Mouse (Mus musculus): ENCODE results near the gene Prpf4b.
"Not testable (repeated sequence)": the region's sequence is repeated elsewhere in the genome, so short reads cannot be mapped to it uniquely, and the experiment has no call there.

The Prpf4b gene

GRCm38 (mm10) chr13:34875166-34875710, at the start of gene Prpf4b:
TSS of gene Prpf4b (plus strand) at chr13:34875302.
- ChIA-PET CTCF (interaction anchor here in 3 of 4 experiments (0.6 to 2.3 kb wide), 7 partner anchors 11 to 1000 kb away, joined by 3 to 10 read pairs (median 5); no protein-coding TSS in a partner anchor), POLR2A (interaction anchor here in 3 of 4 experiments (0.6 to 5.4 kb wide), 62 partner anchors 8 to 1243 kb away, joined by 3 to 42 read pairs (median 4); partner anchors contain the start of genes Tubb2b (in 3 of the 3), Eci3 (in 1 of the 3), Pxdc1 (in 1 of the 3) and Serpinb6a (in 1 of the 3))

DNA sequence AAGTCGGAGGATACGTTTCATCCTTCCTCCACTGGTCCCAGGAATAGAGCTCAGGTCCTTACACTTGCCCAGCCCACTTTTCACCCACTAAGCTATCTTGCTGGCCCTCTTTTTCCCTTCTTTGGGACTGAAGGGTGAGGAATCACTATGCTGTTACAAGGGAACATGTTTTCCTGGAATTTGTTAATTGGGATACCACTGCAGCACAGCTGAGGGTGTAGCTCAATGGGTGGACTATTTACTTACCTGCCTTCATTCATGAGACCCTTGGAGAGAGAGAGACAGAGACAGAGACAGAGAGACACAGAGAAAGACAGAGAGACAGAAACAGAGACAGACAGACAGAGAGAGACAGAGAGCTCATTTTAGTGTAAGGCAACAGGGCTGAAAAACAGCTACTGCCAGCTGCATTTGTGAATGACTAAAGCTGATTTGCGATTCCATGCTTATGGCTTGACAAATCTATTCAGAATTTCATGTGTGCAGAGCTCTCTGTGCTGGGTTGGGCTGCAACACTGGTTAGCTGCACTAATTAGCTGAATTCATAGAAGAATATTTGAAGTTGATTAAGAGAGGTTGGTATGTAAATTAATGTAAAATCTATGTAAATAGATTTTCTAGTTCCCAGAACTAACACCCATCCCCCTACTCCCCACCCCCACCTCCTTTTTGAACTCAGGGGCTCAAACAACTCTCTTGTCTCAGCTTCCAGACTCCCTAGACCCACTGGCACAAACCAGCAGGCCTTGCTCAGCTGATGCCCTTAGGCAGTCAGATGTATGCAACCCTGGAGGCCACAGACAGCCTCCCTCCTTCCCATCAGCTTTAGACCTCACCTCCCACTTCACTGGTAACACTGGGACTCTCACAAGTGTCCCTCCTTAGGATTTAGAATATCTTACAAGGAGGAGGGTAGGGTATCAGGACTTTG, 48.1 kb upstream of the Prpf4b start:
- POLR2A ChIA-PET: interaction anchor here in 3 of 4 experiments (0.6 to 1.6 kb wide), 9 partner anchors 12 to 869 kb away, joined by 3 to 6 read pairs (median 4); partner anchors contain the start of genes Prpf4b (in 1 of the 3) and Tubb2b (in 1 of the 3)
- CTCF ChIA-PET: interaction anchor here in 2 of 4 experiments (0.6 to 1.1 kb wide), 2 partner anchors 38 to 558 kb away, joined by 3 to 7 read pairs; no protein-coding TSS in a partner anchor

- ChIA-PET POLR2A (interaction anchor here in 2 of 4 experiments (1.0 to 1.6 kb wide), 5 partner anchors 11 to 166 kb away, joined by 3 to 6 read pairs (median 4); partner anchors contain the start of gene Prpf4b (in 1 of the 2)), CTCF (interaction anchor here in 1 of 4 experiments (1.1 kb wide), 1 partner anchor 36 kb away, joined by 3 read pairs; no protein-coding TSS in a partner anchor)
Measured at GRCm38 (mm10) chr13:34827988-34828882, 46.9 kb upstream of the Prpf4b start.

GRCm38 (mm10) chr13:34842851-34843250, 32.3 kb upstream of the Prpf4b start:
- POLR2A ChIA-PET: interaction anchor here in 1 of 4 experiments (0.5 kb wide), 1 partner anchor 714 kb away, joined by 3 read pairs; no protein-coding TSS in a partner anchor
- CTCF ChIA-PET: interaction anchor here in 1 of 4 experiments (0.6 kb wide), 1 partner anchor 49 kb away, joined by 4 read pairs; no protein-coding TSS in a partner anchor

- ChIA-PET CTCF (interaction anchor here in 2 of 4 experiments (0.6 to 1.1 kb wide), 4 partner anchors 14 to 108 kb away, joined by 3 to 4 read pairs (median 3); no protein-coding TSS in a partner anchor), POLR2A (interaction anchor here in 3 of 4 experiments (0.5 to 2.1 kb wide), 8 partner anchors 9 to 113 kb away, joined by 3 to 11 read pairs (median 4); partner anchors contain the start of genes Prpf4b (in 2 of the 3) and Eci3 (in 1 of the 3))
Measured at GRCm38 (mm10) chr13:34850759-34851158, 24.3 kb upstream of the Prpf4b start.

GRCm38 (mm10) chr13:34851191-34851784, 23.8 kb upstream of the Prpf4b start:
- POLR2A ChIA-PET: interaction anchor here in 3 of 4 experiments (0.5 to 2.1 kb wide), 8 partner anchors 10 to 242 kb away, joined by 3 to 11 read pairs (median 4); partner anchors contain the start of genes Prpf4b (in 2 of the 3) and Eci3 (in 1 of the 3)
- CTCF ChIA-PET: interaction anchor here in 2 of 4 experiments (0.6 to 1.1 kb wide), 4 partner anchors 13 to 109 kb away, joined by 3 to 4 read pairs (median 3); no protein-coding TSS in a partner anchor

- POLR2A ChIA-PET: interaction anchor here in 1 of 4 experiments (0.6 to 1.2 kb wide), 2 partner anchors 20 to 119 kb away, joined by 3 read pairs; no protein-coding TSS in a partner anchor
- CTCF ChIA-PET: interaction anchor here in 3 of 4 experiments (0.6 to 1.2 kb wide), 9 partner anchors 17 to 546 kb away, joined by 3 to 7 read pairs (median 3); partner anchors contain the start of gene Prpf4b (in 1 of the 3)
Measured at GRCm38 (mm10) chr13:34857526-34857925, 17.6 kb upstream of the Prpf4b start.

DNA sequence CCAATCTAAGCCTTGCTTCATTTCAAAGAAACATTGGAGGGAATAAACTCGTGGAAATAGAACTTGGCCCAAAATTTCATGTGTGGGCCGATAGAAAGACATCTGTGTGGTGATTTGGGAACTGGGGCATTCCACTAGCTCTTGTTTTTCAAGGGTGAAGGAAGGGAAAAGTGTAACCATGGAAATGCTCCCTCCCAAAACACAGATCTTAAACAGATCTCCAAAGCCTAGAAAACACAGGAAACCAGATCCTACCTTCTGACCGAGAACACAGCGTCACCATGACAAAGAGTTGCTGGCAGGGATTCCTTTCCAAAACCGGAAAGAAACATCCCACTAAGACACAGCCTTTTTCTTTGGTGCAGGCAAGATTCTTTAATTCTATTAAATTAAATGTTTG, 15.7 kb upstream of the Prpf4b start:
- ChIA-PET POLR2A (interaction anchor here in 1 of 4 experiments (1.2 kb wide), 1 partner anchor 15 kb away, joined by 4 read pairs; no protein-coding TSS in a partner anchor), CTCF (interaction anchor here in 1 of 4 experiments (0.5 kb wide), 1 partner anchor 175 kb away, joined by 3 read pairs; no protein-coding TSS in a partner anchor)

DNA sequence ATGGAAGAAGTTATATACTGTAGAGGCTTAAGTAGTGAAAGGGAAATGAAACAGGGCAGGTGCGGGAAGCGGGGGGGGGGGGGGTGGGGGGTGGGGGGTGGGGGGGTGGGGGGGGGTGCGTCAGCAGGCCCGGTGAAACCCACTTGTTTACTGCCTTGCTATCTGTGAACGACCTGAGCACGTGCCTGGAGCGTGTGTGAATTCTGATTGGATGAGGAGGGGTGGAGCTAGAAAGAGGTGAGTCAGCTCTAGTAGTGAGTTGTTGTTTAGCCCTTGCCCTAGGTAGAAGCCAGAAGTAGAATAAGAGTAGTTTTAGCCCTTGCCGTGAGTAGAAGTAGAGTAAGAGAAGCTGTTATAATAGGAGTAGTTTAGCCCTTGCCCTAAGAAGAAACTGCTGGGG, 13.9 kb upstream of the Prpf4b start:
- POLR2A ChIA-PET: interaction anchor here in 3 of 4 experiments (0.8 to 4.3 kb wide), 5 partner anchors 13 to 133 kb away, joined by 3 to 23 read pairs (median 4); partner anchors contain the start of gene Prpf4b (in 2 of the 3)
- CTCF ChIA-PET: not testable (repeated sequence)

- ChIA-PET POLR2A (interaction anchor here in 3 of 4 experiments (0.8 to 4.3 kb wide), 8 partner anchors 10 to 677 kb away, joined by 3 to 23 read pairs (median 5); partner anchors contain the start of genes Prpf4b (in 3 of the 3) and Pxdc1 (in 1 of the 3)), CTCF (interaction anchor here (0.5 to 1.5 kb wide), 36 partner anchors 10 to 1303 kb away, joined by 3 to 13 read pairs (median 4); partner anchors contain the start of genes Prpf4b (in 1 of the 4) and Pxdc1 (in 1 of the 4))
Measured at GRCm38 (mm10) chr13:34864420-34865169, 10.5 kb upstream of the Prpf4b start.

GRCm38 (mm10) chr13:34873801-34874681, 1.1 kb upstream of the Prpf4b start:
- ChIA-PET CTCF (interaction anchor here (0.6 to 2.3 kb wide), 16 partner anchors 9 to 1220 kb away, joined by 3 to 12 read pairs (median 6); no protein-coding TSS in a partner anchor), POLR2A (interaction anchor here (0.5 to 5.4 kb wide), 77 partner anchors 9 to 1244 kb away, joined by 3 to 42 read pairs (median 4); partner anchors contain the start of genes Tubb2b (in 2 of the 4), Psmg4 (in 1 of the 4), Pxdc1 (in 1 of the 4) and Serpinb6a (in 1 of the 4))

GRCm38 (mm10) chr13:34874736-34875135, 366 bp upstream of the Prpf4b start:
- ChIA-PET CTCF (interaction anchor here (0.6 to 2.3 kb wide), 9 partner anchors 10 to 1000 kb away, joined by 3 to 10 read pairs (median 5); no protein-coding TSS in a partner anchor), POLR2A (interaction anchor here in 3 of 4 experiments (0.5 to 5.4 kb wide), 68 partner anchors 9 to 1243 kb away, joined by 3 to 42 read pairs (median 4); partner anchors contain the start of genes Tubb2b (in 2 of the 3), Pxdc1 (in 1 of the 3), Serpinb6a (in 1 of the 3) and Serpinb6c (in 1 of the 3))

DNA sequence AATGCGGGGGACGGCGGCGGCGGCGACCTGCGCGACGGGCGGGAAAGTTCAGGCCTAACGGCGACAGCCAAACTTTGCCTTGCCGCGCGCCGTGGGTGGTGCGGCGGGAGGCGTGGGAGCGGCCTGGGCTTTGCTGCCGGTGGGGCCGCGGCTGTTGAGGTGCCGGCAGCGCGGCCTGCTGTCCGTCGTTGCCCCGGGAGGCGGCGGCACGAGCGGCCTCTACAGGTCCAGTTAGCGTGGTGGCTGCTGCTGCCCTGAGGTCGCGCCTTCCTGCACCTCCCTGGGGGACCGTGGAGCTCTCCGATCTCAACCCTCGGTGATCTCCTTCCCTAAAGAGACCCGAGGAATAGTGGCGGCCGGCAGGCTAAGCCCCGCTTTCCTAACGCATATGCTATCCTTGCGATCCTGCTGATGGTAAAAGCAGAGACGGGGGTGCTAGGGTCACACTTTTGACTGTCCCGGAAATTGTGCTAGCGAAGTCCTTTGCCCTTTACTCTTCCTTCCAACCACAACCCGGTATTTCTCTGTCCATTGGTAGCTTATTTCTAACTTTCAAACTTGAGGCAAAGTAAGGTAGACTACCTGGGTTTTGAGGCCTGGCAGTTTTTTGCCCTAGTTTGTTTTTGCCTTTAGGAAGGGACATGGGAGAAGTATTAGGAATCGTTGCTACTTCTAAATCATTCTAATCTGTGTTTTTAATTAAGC, 791 bp downstream of the Prpf4b start:
- CTCF ChIA-PET: interaction anchor here in 3 of 4 experiments (0.7 to 2.3 kb wide), 4 partner anchors 11 to 18 kb away, joined by 3 to 10 read pairs (median 5); no protein-coding TSS in a partner anchor

More for the DNA sequence above, 791 bp downstream of the Prpf4b start:
- POLR2A ChIA-PET: interaction anchor here in 2 of 4 experiments (0.6 to 5.4 kb wide), 35 partner anchors 11 to 970 kb away, joined by 3 to 42 read pairs (median 5); partner anchors contain the start of genes Tubb2b (in 2 of the 2), Eci3 (in 1 of the 2), Pxdc1 (in 1 of the 2) and Serpinb6a (in 1 of the 2)
